Mouse (Mus musculus) testis, postnatal 10 days (tissue): ENCODE results near the gene Gbp7.
"Not testable (repeated sequence)": the region's sequence is repeated elsewhere in the genome, so short reads cannot be mapped to it uniquely, and the experiment has no call there.

ENCODE experiments used
- DNase-seq: peaks from one replicate; pipeline ENCODE4 v3.0.0; 2021; ENCODE audit warnings: low spot score

Gene Gbp7

DNA sequence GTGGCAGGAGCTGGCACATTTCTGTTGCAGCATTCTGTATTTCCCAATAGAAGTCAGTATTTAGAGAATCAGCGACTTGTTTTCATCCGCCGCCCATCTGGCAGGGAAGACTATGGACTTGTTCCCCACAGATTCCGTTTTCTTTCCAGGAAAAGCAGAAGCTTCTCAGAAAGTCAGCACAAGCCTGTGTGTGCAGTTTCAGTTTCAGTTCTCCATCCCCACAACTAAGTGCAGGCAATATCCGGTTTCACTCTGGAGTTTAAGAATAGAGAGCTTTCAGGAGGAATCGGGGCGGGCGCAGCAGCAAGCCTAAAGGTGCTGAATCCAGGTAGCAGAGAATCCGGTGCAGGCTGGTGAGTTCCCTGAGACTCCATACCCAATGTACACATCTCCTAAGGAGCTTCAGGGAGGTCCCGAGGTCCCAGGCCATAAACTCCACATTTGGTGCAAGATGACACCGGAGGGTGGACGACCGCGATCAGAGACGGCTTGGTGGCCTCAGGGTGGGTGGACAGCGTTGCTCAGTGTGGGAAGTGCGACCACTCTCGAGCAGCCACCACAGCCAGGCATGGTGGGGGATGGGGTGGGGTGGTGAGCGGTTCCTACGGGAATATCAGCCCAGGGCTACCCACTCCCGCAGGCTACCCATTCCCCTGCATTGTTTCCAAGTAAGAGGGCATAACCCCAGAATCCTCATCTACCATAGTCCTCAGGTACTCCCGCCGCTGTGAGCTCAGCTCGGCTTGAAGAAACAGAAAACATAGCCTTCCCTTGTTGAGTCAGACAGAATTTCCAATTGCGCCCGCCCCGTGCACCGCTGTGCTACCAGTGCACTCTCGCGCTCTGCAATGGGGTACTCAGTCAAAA lies at the start of gene Gbp7:
Gbp7 (plus strand) TSS at position 256 of the 867 bp plus-strand sequence.
- DNase-seq, result peak; percentile 59

DNA sequence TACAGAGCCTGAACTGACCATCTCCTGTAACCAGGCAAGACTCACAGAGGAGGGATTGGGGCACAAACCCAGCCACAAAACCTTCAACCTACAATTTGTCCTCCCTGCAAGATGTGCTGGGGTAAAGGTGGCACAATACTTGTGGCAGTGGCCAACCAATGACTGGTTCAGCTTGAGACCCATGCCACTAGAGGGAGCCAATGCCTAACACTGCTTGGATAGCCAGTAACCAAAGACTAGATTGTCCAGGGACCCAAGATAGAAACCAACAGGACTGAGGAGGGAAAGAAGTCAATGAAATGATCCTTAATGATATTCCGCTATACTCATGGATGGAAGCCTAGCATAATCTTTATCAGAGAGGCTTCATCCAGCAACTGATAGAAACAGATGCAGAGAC lies 39.7 kb upstream of the Gbp7 start:
- DNase-seq, result peak; percentile 75

DNA sequence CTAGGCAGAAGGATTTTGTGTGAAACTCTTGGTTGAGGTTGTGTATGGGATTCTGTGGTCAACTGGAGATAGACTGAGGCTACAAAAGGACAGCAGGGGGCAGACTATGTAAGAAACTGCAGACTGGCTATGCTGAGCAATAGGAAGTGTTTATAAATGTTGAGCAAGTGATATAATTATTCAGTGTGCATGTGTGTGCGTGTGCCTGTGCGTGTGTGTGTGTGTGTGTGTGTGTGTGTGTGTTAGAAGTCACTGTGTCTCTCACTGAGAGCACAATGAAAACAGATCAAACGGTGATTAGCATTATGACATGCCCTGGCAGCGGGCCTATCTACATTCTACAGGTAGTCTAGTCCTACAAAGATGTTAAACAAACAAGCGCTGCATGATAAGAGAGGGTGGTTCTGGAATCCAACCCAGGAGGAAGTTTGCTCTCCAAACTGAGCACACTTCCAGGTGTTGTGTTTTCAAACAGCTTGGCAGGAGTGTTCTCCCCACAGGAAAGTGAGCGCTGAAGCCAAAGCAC lies 36.5 kb upstream of the Gbp7 start, which contains the start of gene Gbp5:
Gbp5 (plus strand) TSS at position 443 of the 526 bp plus-strand sequence.
- DNase-seq, result peak; percentile 66

DNA sequence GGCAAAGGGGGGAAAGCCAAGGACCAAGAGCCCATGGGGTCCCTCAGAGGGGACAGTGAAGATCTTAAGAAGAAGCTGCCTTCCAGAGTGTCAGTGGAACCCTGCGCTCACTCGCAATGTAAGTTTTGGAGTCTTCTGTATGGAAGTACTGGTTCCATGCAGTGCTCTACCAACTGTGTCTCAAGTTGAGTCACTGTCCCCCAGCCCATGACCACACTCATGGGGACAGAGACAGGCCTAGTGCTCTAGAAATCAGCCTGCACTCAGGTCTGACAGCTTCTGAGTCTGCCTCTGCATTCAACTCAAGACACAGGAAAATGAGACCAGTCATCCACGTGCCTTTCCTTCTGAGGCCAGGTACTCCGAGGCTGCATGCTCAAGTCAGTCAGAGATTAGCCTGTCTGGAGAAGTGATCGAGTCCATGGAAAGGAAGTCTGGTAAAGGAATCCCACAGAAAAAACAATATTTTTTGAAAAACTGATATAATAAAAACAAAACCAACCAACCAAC lies 34.9 kb upstream of the Gbp7 start:
- no peak for DNase-seq

DNA sequence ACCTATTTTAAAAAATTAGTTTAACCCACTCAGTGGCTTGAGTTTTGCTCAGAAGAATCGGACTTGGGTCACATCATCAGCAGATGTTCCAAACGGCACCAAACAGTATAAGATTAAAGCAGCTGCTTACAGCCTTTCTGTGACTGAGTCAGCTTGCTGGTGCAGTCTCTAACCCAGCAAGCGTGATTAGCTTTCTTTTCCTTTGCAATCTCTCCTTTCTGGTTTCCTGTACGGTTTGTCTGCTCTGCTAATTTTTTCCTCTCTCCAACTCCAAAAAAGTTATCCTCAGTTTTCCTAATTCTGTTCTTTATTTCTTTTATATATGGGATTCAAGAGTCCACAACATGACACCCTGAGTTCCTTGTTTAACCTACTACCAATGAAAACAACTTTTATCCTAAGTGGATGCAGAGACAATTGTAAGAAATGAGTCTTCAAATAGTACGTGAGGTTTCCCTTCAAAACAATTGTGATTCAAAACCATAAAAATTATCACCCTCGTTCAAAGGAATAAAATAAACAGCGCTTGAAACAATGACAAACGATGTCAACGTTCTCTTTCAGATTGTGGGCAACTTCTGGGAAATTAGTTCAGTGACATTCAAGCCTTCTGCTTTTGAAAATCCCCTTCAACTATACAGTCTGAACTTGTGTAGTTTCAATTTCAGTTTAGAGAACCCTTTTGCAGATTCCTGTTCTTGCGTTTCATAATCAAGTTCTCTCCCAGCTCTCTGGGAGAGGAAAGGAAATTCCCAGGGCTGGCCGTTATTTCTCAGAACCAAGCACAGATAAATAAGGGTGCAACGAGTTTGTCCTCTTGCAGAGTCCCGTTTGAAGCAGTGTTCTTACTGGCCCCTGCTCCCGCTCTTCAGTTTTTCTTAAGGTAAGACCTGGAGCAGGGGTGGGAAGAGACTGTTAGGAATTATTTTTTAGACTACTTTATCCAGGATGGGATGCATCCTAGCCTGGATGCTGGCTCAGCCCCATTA lies 33.7 kb upstream of the Gbp7 start:
- DNase-seq, result no peak

DNA sequence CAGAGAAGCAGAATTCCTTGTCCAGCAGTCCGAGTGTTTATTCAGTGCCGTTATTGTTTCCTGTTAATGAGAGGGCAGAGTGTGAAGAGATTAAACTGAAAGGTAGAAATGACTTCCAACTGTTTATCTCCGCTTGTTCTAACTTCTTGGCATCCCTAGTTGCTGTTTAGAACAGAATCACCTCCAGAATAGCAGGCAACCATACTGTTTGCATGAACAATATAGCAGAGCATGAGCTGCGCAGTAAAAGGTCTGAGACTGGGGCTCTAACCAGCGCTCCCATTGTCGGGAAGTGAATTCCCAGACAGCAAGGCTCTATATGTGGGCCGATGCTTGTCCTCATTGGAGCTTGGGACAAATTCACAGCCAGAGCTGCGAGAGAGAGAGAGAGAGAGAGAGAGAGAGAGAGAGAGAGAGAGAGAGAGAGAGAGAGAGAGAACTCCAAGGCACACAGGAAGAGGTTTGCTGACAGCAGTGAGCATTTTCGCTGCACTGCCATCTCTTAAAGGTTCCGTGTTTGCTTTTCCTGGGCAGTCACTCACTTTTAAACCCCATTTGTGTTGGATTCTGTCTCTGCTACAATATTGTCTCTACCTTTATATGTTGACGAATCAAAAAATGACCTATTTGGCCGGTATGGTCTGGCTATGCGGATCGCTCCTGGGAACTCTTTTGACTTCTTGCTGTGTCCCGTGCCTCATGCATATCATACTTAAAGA lies 32.9 kb upstream of the Gbp7 start:
- no peak for DNase-seq

DNA sequence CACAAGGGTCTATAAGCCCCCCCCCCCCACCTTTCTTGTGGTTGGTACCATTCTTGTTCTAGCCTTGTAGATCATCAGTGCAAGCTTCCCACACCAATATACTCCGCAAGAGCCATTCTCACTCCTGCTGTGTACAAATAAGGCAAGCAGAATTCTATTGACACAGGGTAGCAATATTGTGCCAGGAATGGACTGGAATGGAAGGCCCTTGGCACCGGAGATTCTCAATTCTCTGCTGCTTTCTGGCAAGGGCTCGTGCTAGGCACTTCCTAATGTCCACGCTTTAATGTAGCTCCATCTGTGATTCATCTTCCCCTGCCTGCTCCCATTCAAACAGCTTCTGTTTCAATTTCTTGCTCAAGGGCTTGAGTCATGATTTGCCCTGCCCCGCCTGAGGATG lies 31.2 kb upstream of the Gbp7 start:
- DNase-seq, result no peak

DNA sequence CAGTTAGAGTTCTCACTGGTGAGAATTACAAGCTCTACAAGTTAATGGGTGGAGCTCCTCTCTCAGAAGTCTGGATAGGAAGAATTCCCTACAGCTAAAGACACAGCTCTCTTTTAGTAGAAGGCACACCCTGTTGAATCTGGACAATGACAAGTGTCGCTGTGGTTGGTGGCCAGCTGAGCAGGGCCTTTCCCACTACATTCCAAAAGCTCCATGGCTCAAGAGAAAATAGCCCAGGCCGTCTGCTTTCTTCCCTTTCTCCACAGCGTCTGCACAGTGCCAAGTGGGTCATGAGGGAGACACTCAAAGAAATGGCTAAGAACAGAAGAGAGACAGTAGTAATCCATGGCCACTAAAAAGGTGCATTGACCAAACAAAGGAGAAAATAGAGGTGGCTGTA lies 2.0 kb upstream of the Gbp7 start:
- DNase-seq, result no peak

DNA sequence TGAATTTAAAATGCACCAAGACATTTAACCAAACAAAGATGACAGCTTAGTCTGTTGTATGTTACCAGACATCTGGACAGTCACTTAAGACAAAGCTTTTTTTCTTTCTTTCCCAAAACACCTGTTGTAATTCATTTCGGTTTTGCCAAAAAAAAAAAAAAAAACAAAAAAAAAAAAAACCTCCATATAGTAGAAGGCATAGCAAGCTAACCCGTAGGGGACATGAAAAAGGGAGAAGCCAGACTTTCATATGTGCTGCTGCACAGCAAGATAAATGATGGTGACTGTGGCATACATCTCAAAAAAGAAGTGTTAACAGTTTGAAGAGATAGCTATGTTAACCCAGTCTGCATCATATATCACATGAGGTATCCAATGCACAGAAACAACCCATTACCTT lies 545 bp upstream of the Gbp7 start:
- DNase-seq, result no peak

DNA sequence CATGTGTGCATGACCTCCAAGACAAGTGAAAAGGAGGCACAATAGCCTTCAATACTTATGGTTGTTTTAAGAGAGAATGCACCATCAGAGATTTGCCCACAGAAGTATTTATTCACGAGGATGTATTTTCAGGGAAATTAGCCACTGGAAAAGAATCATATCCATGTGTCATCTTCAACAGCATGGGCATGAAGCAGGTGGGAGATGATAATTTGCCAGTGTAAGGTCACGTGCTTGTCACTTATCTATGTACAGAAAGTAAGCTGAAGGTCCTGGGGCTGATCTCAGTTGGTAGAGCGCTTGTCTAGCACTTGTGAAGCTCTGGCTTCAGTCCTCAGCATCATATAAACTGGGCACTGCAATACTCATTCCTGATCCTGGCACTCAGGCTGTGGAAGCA lies 1.5 kb downstream of the Gbp7 start:
- no peak for DNase-seq

DNA sequence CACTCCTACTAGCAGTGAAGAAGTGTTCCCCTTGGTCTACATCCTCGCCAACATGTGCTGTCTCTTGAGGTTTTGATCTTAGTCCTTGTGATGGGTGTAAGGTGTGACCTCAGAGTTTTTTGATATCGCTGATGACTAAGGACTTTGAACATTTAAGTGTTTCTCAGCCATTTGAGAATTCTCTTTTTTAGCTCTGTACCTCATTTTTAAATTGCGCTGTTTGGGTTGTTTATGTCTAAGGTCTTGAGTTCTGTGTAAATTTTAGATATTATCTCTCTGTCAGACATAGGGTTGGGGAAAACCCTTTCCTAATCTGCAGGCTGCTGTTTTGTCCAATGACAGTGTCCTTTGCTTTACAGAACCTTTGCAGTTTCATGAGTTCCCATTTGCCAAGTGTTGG lies 3.0 kb downstream of the Gbp7 start:
- DNase-seq, result no peak

DNA sequence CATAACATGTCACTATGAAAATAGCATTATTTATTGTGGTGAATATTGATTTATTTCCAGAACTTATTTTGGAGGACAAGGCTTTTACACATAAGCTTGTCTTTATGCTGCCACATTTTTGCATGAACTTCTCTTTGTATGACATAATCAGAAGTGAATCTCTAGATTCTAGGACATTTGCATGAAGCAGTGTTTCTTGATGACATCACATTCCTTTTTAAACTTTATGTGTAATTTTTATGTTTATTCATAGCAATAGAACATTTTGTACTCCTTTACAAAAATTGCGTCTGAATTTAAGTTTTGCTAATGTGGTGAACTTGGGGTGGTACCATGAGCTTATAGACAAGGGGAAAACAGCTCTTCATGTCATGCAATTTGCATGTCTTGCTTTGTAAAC lies 5.5 kb downstream of the Gbp7 start:
- no peak for DNase-seq

DNA sequence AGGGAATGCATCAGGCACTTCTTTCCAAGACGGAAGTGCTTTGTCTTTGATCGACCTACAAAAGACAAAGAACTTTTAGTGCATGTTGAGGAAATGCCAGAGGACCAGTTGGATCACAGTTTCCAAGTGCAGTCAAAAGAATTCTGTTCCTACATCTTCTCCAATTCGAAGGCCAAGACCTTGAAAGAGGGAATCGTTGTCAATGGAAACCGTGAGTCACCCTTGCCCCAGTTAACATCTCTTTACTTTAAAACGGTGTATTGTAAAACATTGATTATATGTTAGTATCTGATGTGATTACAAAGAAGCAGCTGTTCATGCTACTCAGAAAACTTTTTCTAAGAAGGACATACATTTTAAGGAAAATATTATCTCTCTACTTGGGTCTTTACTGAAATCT lies 11.2 kb downstream of the Gbp7 start:
- DNase-seq, result no peak

DNA sequence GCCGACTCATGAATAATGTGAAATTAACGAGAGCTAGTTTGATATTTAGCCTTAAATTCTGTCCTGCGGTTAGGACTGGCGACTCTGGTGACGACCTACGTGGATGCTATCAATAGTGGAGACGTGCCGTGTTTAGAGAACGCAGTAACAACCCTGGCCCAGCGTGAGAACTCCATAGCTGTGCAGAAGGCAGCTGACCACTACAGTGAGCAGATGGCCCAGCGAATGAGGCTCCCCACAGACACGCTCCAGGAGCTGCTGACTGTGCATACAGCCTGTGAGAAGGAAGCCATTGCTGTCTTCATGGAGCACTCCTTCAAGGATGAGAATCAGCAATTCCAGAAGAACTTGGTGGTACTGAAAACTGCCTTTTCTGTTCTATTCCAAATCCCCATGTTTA lies 12.6 kb downstream of the Gbp7 start:
- not testable (repeated sequence) for DNase-seq

DNA sequence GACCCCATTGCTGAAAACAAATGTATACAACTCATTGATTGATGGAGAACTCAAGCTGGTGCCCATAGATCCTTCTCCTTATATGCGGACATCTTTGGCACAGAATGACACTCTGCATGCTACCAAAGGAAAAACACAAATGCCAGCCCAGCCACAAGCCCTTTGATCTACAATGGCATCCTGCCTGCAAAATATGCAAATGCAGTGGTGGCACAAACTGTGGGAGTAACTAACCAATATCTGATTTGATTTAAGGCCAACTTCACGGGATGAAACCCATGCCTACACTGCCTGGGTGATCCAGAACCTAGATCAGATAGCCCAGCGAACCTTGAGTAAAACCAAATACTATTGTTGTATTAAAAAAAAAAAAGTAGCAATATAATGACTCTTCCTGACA lies 16.5 kb downstream of the Gbp7 start:
- no peak for DNase-seq

DNA sequence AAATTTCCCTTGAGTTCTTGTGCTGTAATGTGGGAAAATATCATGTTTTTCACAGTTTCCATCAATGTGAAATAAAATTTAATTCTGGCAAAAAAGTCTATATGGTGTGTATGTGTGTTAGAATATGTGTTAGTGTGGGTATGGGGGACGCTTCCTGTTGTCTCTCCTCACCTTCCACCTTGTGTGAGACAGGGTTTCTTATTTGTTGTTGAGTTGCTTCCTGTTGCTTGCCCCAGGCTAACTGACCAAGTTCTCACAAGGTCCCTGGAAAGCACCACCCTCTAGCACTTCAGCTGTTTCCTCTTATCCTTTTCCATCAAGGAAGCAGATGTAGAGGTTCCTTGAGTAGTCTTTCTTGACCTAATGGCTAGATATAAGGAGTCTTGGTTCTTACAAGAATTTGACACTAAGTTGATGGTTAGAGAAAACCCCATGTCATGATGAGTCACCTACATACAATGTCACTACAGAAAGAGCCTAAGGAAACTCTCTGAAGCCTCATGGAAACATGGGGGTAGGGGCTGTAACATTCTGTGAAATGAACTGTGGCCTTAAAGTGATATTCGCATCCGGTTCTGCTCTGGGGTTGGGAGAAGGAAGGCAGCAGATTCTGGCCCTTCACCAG lies 20.0 kb downstream of the Gbp7 start:
- no peak for DNase-seq

DNA sequence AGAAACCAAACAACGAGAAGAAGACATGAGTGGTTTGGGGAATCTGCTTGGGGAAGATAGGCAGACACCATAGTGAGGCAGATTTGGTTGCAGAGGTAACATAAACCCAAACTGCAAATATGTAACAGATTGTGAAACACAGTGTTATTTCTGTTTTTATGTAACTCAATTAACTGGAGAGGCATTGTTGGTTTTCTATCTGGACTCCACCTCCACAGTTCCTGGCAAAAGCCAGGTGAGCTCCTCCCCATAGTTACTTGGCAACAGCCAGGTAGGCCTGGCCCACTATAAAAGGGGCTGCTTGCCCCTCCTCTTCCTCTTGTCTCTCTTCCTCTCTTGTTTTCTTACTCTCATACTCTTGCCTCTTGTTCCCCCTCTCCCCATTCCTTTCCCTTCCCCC lies 24.5 kb downstream of the Gbp7 start:
- no peak for DNase-seq

DNA sequence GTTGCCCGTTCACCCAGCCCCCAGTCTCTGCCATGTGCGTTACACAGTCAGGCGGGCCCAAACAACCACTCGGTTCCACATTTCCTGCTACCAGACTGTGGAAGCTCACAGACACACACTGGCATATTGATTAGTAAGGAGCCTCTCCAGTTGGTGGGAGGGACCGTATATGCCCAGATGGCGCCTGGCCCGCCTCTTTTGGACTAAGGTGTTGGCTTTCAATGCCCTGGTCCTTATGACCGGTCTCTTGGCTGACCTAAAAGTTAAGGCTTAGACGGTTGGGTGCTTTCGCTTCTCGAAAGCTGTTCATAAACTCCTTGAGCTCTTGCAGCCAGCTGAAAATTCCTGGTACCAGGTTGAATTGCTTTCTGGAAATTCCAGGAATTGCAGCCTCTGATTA lies 25.5 kb downstream of the Gbp7 start:
- DNase-seq, result no peak

DNA sequence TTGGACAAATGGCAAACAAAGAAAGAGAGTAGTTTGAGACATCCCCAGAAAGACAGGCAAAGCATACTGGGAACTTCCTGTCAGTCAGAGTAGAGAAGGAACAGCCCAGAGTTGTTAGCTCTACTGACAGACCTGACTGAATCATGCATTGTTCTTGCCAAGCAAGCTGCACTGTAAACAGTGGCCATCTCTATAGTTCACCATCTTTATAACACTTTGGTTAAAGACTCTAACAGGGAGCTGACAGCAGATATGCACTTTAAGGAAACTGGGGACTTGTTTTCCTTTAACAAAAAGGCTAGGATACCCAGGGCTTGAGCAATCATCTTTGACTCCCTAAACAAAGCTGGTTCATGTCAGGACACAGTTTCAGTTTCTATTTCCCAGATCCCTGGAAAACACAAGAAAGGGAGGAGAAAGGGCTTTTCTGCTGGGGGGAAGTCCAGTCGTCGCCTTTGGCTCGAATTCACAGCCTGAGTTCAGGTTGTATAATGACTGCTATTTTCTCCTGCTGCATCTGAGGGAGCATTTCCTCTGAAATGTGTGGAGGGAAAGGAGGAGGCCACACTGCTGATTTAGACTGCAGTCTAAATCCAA lies 29.6 kb downstream of the Gbp7 start, which contains the start of gene Gbp3:
Gbp3 (plus strand) TSS at position 395 of the 597 bp plus-strand sequence.
- no peak for DNase-seq

DNA sequence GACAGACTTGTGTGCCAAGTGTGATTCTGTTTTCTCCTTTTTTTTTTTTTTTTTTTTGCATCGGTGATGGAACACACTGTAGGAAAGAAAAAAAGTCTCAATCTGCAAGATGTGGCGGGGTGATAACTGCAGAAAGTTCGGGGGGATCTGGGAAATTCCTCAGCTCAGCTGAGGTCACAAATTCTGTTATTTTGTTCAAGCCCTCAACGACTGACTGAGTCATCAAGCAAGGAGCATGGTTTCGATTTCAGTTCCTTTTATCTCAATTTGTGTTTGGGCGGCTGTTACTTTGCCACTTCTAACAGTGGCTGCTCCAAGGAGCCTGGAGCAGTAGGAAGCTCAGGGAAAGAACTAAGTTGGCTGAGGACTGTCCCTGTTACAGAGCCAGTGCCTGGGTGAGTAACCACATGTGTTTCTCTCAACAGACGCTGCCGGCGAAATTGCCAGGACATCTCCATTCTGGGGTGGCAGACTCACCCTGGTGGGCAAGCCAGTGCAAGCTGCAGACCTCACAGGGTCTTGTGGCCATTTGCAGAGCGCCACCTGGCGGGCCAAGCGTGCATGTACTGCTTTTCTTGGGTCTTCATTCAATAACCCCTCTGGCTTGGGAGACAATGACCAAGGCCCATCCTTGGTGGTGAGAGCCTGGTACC lies 30.3 kb downstream of the Gbp7 start:
- peak; percentile 91 for DNase-seq
